Mouse (Mus musculus) liver, adult 2 months (tissue): Measurements from ENCODE around the gene Ccdc93.

Experiments used
- CTCF ChIP-seq: fragments of 200-500 bp; IDR thresholded peaks from 2 replicates; pipeline ENCODE4 v1.5.1; 2011; ENCODE audit warnings: low read depth, low read length, control low read depth
- POLR2A ChIP-seq: fragments of 200-500 bp; IDR thresholded peaks from 2 replicates; pipeline ENCODE4 v1.6.1; 2011; ENCODE audit warnings: low read length, control low read depth; ENCODE audit not compliant: insufficient read depth; ENCODE audit errors: extremely low read depth

GRCm38 (mm10) chr1:121444147-121444546 is 13.3 kb downstream of the Ccdc93 start:
- no peak for TF ChIP-seq CTCF
- TF ChIP-seq POLR2A: no peak
